Mouse (Mus musculus): ENCODE results near the gene Golt1a.

GRCm38 (mm10) chr1:133355912-133356311, 46.3 kb downstream of the Golt1a start:
- TF ChIP-seq USF1 (IDR thresholded peaks at IDR 0.05; ENCODE audit: low read depth, low read length) (no peak), HCFC1 (IDR thresholded peaks at IDR 0.05; ENCODE audit: low read depth, low read length) (no peak), NRF1 (IDR thresholded peaks at IDR 0.05; ENCODE audit: insufficient read depth, low read depth, low read length, poor library complexity, severe bottlenecking) (no peak), TBP (IDR thresholded peaks at IDR 0.05; ENCODE audit: low read depth, low read length) (no peak), POLR2A (IDR thresholded peaks at IDR 0.05; ENCODE audit: control insufficient read depth in 1 of 2, insufficient read depth in 1 of 2, low read depth in 1 of 2, low read length in 2 of 2, poor library complexity in 1 of 2) (no peak), CTCF (IDR thresholded peaks at IDR 0.05 in 2 of 3, conservative IDR thresholded peaks at IDR 0.05 in 1 of 3; ENCODE audit: control insufficient read depth in 1 of 3, insufficient read depth in 1 of 3, low read depth in 2 of 3, low read length in 3 of 3, poor library complexity in 1 of 3, severe bottlenecking in 1 of 3) (no peak), ZKSCAN1 (IDR thresholded peaks at IDR 0.05; ENCODE audit: low read depth, low read length) (no peak), TCF12 (IDR thresholded peaks at IDR 0.05; ENCODE audit: low read depth, low read length) (no peak)

Data from MEL (cell line).